Mouse (Mus musculus): ENCODE measurements around the gene R3hdml. TPM values are rescaled to one million over a fixed set of nuclear protein-coding genes. Genes with fewer than 3 reads are reported as not detected.

The R3hdml gene
- polyA plus RNA-seq, 1 experiment from 2014 or later = 0.20 TPM

DNA sequence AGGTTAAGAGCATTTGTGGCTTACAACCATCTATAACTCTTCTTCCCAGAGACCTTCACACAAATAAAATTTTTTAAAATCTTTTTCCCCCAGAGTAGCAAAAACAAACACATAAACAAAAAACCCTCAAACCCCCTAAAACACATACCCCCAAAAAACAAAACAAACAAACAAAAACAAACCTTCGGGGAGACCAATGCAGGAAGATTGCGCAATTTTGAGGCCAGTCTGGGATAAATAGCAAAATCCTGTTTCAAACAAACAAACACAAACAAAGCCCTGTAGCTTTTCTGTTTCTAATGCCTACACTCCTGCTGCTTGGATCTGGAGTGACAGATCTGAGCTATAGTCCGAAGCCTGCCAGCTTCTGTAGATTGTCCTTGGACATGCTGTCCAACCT, 4.8 kb upstream of the R3hdml start:
- Histone ChIP-seq H3K27ac (no peak overlapping the region), H3K4me3 (no peak overlapping the region), H3K9me3 (no peaks in the 10 kb centered on the region), H3K4me1 (peaks cover 5% of the 10 kb centered on the region), H3K27me3 (ENCODE audit: insufficient read depth, poor library complexity, severe bottlenecking) (peaks cover 18% of the 10 kb centered on the region), H3K36me3 (no peaks in the 10 kb centered on the region)
- no peak for DNase-seq (ENCODE audit: low spot score)
- WGBS = 86% methylated on average over 3 of the region's 3 CpGs

DNA sequence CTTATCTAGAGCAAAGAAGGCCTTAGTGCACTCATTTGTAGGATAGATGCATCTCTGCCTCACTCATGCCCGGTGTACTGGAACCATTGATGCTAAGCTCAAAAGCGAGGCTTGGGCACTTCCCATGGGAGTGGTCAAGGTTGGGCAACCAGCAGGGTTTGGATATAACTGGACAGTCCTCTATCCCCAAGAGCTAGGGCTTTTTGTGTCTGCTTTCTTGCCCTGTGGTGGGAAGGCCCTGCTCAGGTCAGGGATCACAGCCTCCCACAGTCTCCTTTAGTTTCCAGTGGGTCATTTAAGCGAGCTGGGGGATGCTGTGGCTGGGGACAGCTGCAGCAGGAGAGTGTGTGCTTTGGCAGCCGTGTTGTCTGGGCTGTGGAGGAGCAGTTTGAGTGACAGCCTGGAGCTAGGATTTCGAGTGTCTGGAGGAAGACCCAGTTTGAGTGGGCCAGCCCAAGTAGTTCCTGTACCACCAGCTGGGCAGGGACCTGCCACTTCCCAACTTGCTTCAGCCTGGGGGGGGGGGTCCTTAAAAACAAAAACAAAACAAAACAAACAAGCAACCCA, 2.3 kb upstream of the R3hdml start:
- H3K27ac ChIP-seq = no peak overlapping the region
- no peaks in the 10 kb centered on the region for H3K9me3 ChIP-seq
- no peaks in the 10 kb centered on the region for H3K36me3 ChIP-seq
- H3K27me3 ChIP-seq (ENCODE audit: insufficient read depth, poor library complexity, severe bottlenecking) = peaks cover 10% of the 10 kb centered on the region; the same call in 1 of the 2 replicates
- 58% methylated on average over 5 of the region's 5 CpGs for whole genome bisulfite sequencing
- H3K4me1 ChIP-seq = peaks cover 20% of the 10 kb centered on the region
- no peak for DNase-seq (ENCODE audit: low spot score)
- no peak overlapping the region for H3K4me3 ChIP-seq

DNA sequence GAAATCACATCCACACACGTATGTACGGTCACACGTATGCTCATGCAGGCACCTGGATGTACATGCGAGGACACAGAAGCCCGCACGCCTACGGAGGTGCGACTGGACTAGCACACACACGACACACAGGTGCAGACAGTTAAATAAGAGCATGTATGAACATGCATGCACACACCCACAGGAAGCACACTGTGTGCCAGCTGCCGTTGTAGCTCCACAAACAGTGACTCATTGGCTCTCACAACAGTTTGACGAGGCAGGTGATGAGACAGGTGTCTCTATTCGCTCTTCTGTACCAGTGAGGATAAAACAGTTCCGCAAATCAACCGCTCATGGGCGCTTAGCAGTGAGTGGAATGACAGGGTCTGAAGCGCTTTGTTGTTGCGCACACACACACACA, 1.5 kb upstream of the R3hdml start:
- H3K4me3 ChIP-seq = no peak overlapping the region
- H3K4me1 ChIP-seq = peaks cover 20% of the 10 kb centered on the region
- H3K9me3 ChIP-seq = no peaks in the 10 kb centered on the region
- H3K27ac ChIP-seq = no peak overlapping the region
- 91% methylated on average over 17 of the region's 17 CpGs for WGBS
- H3K36me3 ChIP-seq = no peaks in the 10 kb centered on the region
- DNase-seq (ENCODE audit: low spot score) = no peak
- peaks cover 10% of the 10 kb centered on the region; the same call in 1 of the 2 replicates for H3K27me3 ChIP-seq (ENCODE audit: insufficient read depth, poor library complexity, severe bottlenecking)

DNA sequence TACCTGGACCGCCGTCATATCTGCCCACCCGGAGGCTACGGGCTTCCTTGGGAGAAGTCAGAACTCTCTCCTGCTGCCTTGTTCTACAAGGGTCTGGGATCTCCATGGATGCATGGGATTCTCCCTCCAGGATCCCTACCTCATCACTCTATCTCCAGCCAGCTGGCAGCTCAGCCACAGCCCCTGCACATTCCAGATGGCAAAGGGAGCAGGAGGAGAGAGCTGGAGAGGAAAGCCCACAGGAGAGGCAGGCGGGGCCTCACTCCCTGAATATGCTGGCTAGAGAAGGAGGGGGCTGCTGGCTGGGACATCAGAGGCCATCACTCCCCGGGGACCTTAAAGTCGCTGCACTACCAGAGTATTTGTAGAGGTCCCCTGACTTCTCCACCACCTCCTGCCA, 767 bp upstream of the R3hdml start:
- Histone ChIP-seq H3K4me3 (no peak overlapping the region), H3K9me3 (no peaks in the 10 kb centered on the region), H3K36me3 (no peaks in the 10 kb centered on the region), H3K27ac (no peak overlapping the region), H3K4me1 (peaks cover 20% of the 10 kb centered on the region), H3K27me3 (ENCODE audit: insufficient read depth, poor library complexity, severe bottlenecking) (peaks cover 10% of the 10 kb centered on the region; the same call in 1 of the 2 replicates)
- WGBS = 45% methylated on average over 7 of the region's 7 CpGs
- no peak for DNase-seq (ENCODE audit: low spot score)

DNA sequence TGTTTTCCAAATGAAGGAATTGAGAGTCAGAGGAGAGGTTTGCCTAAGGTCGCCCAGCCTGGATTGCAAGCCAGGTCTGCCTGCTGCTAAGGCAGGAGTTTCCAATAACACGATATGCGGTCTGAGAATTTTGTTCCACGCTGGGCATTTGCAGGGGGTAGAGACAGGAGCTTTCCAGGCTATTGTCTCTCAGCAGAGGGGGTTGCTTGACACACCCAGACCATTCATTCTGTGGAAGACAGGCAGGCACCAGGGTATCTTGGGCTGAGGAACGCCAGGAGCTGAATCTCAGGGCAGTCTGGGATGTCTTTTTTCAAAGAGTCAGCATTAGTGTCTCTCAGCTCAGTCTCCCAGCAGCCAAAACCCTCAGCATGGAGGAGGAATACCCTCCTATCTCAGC, 913 bp downstream of the R3hdml start:
- Histone ChIP-seq H3K4me3 (no peak overlapping the region), H3K36me3 (no peaks in the 10 kb centered on the region), H3K27me3 (ENCODE audit: insufficient read depth, poor library complexity, severe bottlenecking) (peaks cover 10% of the 10 kb centered on the region; the same call in 1 of the 2 replicates), H3K4me1 (peaks cover 20% of the 10 kb centered on the region), H3K9me3 (no peaks in the 10 kb centered on the region), H3K27ac (no peak overlapping the region)
- WGBS = 27% methylated on average over 5 of the region's 5 CpGs
- no peak for DNase-seq (ENCODE audit: low spot score)

DNA sequence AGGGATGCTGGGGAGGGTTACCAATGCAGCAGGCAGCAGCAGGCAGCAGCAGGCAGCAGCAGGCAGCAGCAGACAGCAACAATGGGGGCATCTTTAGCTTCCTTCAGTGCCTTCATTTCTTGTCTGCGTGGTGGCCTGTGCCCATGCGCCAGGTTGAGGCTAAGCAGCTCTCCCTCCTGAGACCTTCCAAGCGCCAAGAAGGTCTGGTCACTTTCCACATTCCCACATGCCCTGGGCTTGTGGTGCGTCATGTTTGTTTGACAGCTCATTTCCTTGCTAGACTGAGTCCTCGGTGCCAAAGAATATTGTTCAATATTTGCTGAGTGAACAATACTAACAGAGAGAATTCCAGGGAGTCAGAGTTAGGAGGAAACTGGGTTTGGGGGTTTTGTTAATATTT, 1.9 kb downstream of the R3hdml start:
- Histone ChIP-seq H3K9me3 (no peaks in the 10 kb centered on the region), H3K27me3 (ENCODE audit: insufficient read depth, poor library complexity, severe bottlenecking) (peaks cover 10% of the 10 kb centered on the region; the same call in 1 of the 2 replicates), H3K27ac (no peak overlapping the region), H3K4me3 (no peak overlapping the region), H3K4me1 (peaks cover 20% of the 10 kb centered on the region), H3K36me3 (no peaks in the 10 kb centered on the region)
- 30% methylated on average over 5 of the region's 5 CpGs for WGBS
- DNase-seq (ENCODE audit: low spot score) = no peak

DNA sequence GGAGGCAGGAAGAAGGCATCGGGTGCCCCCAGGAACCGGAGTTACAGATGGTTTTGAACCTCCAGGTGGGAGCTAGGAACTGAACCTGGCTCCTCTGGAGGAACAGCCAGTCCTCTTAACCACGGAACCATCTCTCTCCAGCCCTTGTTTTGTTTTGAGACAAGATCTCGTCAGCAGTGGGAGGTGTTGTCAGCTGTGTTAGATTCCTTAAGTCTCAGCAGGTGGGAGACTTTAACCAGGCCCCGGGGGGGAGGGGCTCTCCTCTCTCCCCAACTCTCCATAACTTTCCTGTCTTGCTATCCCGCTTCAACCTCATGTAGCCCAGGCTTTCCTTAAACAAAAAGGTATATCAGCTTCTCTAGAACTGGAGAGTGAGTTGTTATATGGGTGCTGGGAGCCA, 2.3 kb downstream of the R3hdml start:
- peaks cover 20% of the 10 kb centered on the region for H3K4me1 ChIP-seq
- H3K27ac ChIP-seq = no peak overlapping the region
- WGBS = 20% methylated on average over 6 of the region's 6 CpGs
- no peak for DNase-seq (ENCODE audit: low spot score)
- no peaks in the 10 kb centered on the region for H3K9me3 ChIP-seq
- peaks cover 10% of the 10 kb centered on the region; the same call in 1 of the 2 replicates for H3K27me3 ChIP-seq (ENCODE audit: insufficient read depth, poor library complexity, severe bottlenecking)
- no peak overlapping the region for H3K4me3 ChIP-seq
- no peaks in the 10 kb centered on the region for H3K36me3 ChIP-seq

DNA sequence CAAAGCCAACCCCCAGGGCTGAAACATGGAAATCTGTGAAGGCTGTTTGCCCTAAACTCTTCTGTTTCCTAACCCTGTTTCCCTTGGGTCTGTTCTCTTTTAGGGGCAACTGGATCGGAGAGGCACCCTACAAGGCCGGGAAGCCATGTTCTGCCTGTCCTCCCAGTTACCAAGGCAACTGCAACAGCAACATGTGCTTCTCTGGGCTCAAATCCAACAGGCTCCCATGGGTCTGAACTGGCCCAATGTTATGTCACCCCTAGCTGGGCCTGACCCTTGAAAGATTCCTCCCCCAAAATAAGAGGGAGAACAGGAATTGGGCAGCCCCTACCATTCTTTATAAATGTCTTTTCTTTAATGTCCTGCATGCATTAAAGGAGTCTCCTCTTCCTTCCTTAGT, 10.1 kb downstream of the R3hdml start:
- H3K4me3 ChIP-seq = no peak overlapping the region
- H3K4me1 ChIP-seq = 0 out of 2 replicates have a peak, but pooled peaks cover 4% of the 10 kb centered on the region
- H3K36me3 ChIP-seq = no peaks in the 10 kb centered on the region
- no peaks in the 10 kb centered on the region; the same call in 1 of the 2 replicates for H3K27me3 ChIP-seq (ENCODE audit: insufficient read depth, poor library complexity, severe bottlenecking)
- H3K27ac ChIP-seq = no peak overlapping the region
- no peaks in the 10 kb centered on the region for H3K9me3 ChIP-seq
- no peak for DNase-seq (ENCODE audit: low spot score)
- 75% methylated on average over 2 of the region's 2 CpGs for WGBS

DNA sequence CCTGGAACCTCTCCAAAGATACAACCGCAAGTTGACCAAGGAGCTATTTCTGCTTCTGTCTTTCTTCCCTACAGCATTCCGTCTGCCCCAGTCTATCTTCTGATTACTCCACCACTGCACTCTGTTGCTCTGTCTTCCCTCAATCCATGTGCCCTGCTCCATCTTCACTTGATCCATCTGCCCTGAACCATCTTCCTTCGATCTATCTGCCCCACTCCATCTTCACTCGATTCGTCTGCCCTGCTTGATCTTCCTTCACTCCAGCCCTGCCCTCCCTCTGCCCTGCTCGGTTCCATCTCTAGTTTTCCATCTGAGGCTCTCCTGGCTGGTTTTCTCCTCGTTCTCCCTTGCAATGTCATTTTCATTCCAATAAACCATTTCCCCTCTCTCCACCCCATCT, 11.1 kb downstream of the R3hdml start:
- H3K4me1 ChIP-seq = 0 out of 2 replicates have a peak, but pooled peaks cover 4% of the 10 kb centered on the region
- no peak overlapping the region for H3K27ac ChIP-seq
- H3K27me3 ChIP-seq (ENCODE audit: insufficient read depth, poor library complexity, severe bottlenecking) = no peaks in the 10 kb centered on the region; the same call in 1 of the 2 replicates
- H3K4me3 ChIP-seq = no peak overlapping the region
- DNase-seq (ENCODE audit: low spot score) = no peak
- WGBS = 64% methylated on average over 7 of the region's 7 CpGs
- H3K36me3 ChIP-seq = no peaks in the 10 kb centered on the region
- H3K9me3 ChIP-seq = no peaks in the 10 kb centered on the region

DNA sequence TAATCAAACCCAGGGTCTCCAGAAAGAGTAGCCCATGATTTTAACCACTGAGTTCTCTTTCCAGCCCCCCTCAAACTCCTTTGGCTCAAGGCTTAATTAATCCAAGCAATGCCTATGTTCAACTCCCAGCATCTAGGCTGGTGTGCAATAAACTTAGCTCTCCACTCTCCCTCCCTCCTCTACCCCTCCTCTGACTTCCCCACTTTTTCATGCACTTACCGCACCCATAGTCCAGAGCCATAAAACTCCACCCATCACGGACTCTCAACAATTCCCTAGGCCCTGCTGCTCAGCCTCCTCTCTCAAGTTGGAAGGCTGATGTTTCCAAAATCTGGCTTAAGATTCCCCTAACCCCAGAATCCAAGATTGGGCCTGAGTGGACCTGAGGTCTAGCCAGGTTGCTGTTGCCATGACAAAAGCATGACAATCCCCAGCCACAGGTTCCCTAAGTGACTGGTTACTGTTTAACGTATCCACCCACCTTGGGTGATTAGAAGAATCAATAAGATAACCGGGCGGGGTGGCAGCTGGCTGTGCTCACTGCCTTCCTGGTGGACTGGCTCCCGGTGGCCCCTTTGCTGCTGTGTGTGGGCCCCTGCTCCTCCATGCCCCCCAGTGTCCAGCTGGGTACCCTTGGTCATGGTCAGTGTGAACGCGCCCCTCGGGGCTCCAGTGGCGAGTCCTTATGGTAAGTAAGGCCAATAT, 14.3 kb downstream of the R3hdml start, which contains the start of gene Hnf4a:
Gene Hnf4a (plus strand): TSS at position 509 of the 705 bp plus-strand sequence.
- DNase-seq (ENCODE audit: low spot score) = no peak
- Histone ChIP-seq H3K4me1 (0 out of 2 replicates have a peak, but pooled peaks cover 4% of the 10 kb centered on the region), H3K9me3 (no peaks in the 10 kb centered on the region), H3K36me3 (no peaks in the 10 kb centered on the region), H3K27ac (no peak within 1 kb of the TSS), H3K4me3 (no peak within 1 kb of the TSS), H3K27me3 (ENCODE audit: insufficient read depth, poor library complexity, severe bottlenecking) (no peaks in the 10 kb centered on the region; the same call in 1 of the 2 replicates)
- WGBS = 75% methylated on average over 10 of the region's 10 CpGs

DNA sequence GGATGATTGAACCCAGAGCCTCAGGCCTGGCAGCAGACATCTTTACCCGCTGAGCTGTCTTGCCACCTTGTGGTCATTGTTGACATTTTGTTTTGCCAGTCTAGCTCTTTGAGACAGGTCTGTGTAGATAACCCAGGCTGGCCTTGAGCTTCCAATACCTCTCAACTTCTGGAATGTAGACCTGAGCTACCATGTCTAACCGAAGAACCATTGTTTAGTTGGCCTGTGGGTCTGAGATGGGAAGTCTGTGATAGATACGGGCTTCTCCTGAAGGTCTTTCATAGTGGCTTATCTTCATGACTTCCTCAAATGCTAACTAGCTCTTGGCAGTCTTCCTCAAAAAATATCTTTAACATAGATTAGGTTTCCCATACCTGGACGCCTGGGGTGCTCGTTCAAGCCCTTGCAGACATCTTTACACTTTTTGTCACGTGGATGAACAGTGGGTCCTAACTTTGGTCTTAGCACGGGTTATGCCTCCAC, 33.7 kb downstream of the R3hdml start:
- Histone ChIP-seq H3K9me3 (no peaks in the 10 kb centered on the region), H3K4me3 (no peak overlapping the region), H3K27ac (no peak overlapping the region), H3K27me3 (ENCODE audit: insufficient read depth, poor library complexity, severe bottlenecking) (peaks cover 3% of the 10 kb centered on the region; the same call in 1 of the 2 replicates), H3K4me1 (peaks cover 6% of the 10 kb centered on the region; the same call in 1 of the 2 replicates), H3K36me3 (no peaks in the 10 kb centered on the region)
- no peak for DNase-seq (ENCODE audit: low spot score)
- 71% methylated on average over 7 of the region's 7 CpGs for WGBS

DNA sequence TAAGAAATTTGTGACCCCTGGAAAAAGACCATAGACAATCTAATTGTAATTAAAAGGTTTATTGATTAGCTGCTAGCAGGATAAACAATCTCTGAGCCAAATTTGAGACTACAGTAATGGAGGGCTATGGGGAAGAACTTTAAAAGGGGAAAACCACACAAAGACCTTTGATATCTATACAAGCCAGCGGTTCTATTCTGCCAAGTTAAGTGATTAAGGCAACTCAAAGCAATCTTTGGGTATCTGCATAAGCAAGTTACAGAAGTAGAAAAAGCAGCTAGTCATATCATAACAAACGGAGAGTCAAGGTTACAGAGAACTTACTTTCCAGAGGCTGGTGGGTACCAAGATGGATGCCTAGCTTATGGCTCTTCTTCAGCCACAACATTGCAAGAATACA, 35.4 kb downstream of the R3hdml start:
- no peaks in the 10 kb centered on the region for H3K9me3 ChIP-seq
- H3K4me1 ChIP-seq = peaks cover 8% of the 10 kb centered on the region; the same call in 1 of the 2 replicates
- 79% methylated on average over 2 of the region's 2 CpGs for WGBS
- H3K27me3 ChIP-seq (ENCODE audit: insufficient read depth, poor library complexity, severe bottlenecking) = peaks cover 3% of the 10 kb centered on the region; the same call in 1 of the 2 replicates
- H3K4me3 ChIP-seq = no peak overlapping the region
- DNase-seq (ENCODE audit: low spot score) = no peak
- no peak overlapping the region for H3K27ac ChIP-seq
- no peaks in the 10 kb centered on the region for H3K36me3 ChIP-seq

DNA sequence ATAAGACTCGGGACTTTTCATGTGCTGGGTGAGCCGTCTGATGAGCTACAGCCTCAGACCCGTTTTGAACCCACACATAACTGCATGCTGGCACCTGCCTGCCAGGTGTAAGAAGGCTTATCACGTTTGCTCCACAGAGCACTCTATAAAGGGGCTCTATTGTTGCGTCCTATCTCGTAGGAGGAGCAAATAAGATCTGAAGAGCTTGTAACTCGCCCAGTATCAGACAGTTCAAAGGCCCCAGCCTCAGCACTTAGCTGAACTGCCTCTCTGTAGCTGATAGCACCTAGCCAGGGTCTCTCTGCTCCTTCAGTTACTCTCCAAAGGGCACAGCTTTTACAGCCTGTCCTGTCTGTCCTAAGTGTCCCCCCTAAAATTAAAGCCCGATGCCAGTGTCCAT, 38.3 kb downstream of the R3hdml start:
- H3K4me3 ChIP-seq = no peak overlapping the region
- 32% methylated on average over 8 of the region's 8 CpGs for WGBS
- no peaks in the 10 kb centered on the region for H3K36me3 ChIP-seq

More for the DNA sequence above, 38.3 kb downstream of the R3hdml start:
- peaks cover 19% of the 10 kb centered on the region; the same call in 1 of the 2 replicates for H3K27me3 ChIP-seq (ENCODE audit: insufficient read depth, poor library complexity, severe bottlenecking)
- H3K9me3 ChIP-seq = no peaks in the 10 kb centered on the region
- no peak for DNase-seq (ENCODE audit: low spot score)
- H3K4me1 ChIP-seq = peaks cover 13% of the 10 kb centered on the region
- H3K27ac ChIP-seq = no peak overlapping the region
